Mouse (Mus musculus) heart, embryonic 11.5 days (tissue): ENCODE data around the gene Apeh. TPM values are rescaled to one million over a fixed set of nuclear protein-coding genes. Genes with fewer than 3 reads are reported as not detected.

Experiments used
- ATAC-seq: fragments of 200-750 bp; cut with Nextera tagmentation; replicated peaks from 2 replicates; pipeline ENCODE4 v1.8.0; 2017; ENCODE audit warnings: moderate library complexity; ENCODE audit not compliant: insufficient number of reproducible peaks, low FRiP score, low TSS enrichment
- H3K27ac ChIP-seq: fragments of 300-500 bp; sonication (generic); 2 replicates; pipeline ENCODE4 v1.5.1; 2014; ENCODE audit warnings: mild to moderate bottlenecking, low read depth, low read length
- H3K27me3 ChIP-seq: fragments of 300-500 bp; sonication (generic); 2 replicates; pipeline ENCODE4 v1.6.1; 2014; ENCODE audit warnings: mild to moderate bottlenecking, low read length, mixed read lengths; ENCODE audit not compliant: control insufficient read depth, insufficient read depth
- H3K36me3 ChIP-seq: fragments of 300-500 bp; sonication (generic); 2 replicates; pipeline ENCODE4 v1.6.1; 2014; ENCODE audit warnings: mild to moderate bottlenecking, low read length, moderate library complexity, mixed read lengths; ENCODE audit not compliant: control insufficient read depth, insufficient read depth
- H3K4me1 ChIP-seq: fragments of 300-500 bp; sonication (generic); 2 replicates; pipeline ENCODE4 v1.6.1; 2014; ENCODE audit warnings: low read length; ENCODE audit not compliant: control insufficient read depth, insufficient read depth
- H3K4me2 ChIP-seq: fragments of 300-500 bp; sonication (generic); 2 replicates; pipeline ENCODE4 v1.6.1; 2014; ENCODE audit warnings: mild to moderate bottlenecking, moderate library complexity
- H3K4me3 ChIP-seq: fragments of 300-500 bp; sonication (generic); 2 replicates; pipeline ENCODE4 v1.5.1; 2014; ENCODE audit warnings: low read depth, low read length
- H3K9ac ChIP-seq: fragments of 300-500 bp; sonication (generic); 2 replicates; pipeline ENCODE4 v1.6.1; 2014; ENCODE audit warnings: mild to moderate bottlenecking, low read depth, low read length, moderate library complexity
- H3K9me3 ChIP-seq: fragments of 300-500 bp; sonication (generic); replicated peaks from 2 replicates; pipeline ENCODE4 v1.6.1; 2016; ENCODE audit warnings: low read length; ENCODE audit not compliant: control insufficient read depth
- WGBS: fragments of 180-500 bp; shearing (Covaris S2); extraction: QIAGEN DNeasy Blood & Tissue Kit; methylation state at CpG from one replicate; pipeline ENCODE4 v1.1.7; 2014; ENCODE audit not compliant: insufficient replicate concordance; 5-methylcytosine and 5-hydroxymethylcytosine counted together
- polyA plus RNA-seq: library from polyadenylated mRNA; unstranded; fragments of >200 nt; fragmentation: Nextera tagmentation; extraction: Ambion mirVana; gene quantifications from 2 replicates; pipeline ENCODE4 v1.2.1, GENCODE M21; 2014

The Apeh gene
- polyA plus RNA-seq, 1 experiment from 2014 or later = 64.5 TPM

DNA sequence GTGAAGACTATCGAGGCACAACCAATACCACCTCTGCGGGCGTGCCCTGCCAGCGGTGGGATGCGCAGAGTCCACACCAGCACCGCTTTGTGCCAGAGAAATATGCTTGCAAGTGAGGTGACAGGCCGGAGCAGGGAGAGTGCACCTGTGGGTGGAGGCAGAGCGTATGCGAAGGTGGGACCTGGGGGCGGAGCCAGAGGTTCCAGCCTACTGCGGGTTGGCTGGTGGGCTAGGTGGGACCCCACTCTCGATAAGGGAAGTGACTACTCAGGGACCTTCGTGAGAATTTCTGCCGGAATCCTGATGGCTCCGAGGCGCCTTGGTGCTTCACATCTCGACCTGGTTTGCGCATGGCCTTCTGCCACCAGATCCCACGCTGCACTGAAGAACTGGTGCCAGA, 11.9 kb downstream of the Apeh start:
- no peaks in the 10 kb centered on the region for H3K9me3 ChIP-seq
- H3K4me3 ChIP-seq = peak overlapping the region; percentile 21; the same call in 1 of the 2 replicates
- peaks cover 38% of the 10 kb centered on the region for H3K27me3 ChIP-seq
- ATAC-seq = no peak
- peak overlapping the region; percentile 48 for H3K4me2 ChIP-seq
- H3K4me1 ChIP-seq = peaks cover 13% of the 10 kb centered on the region; the same call in 1 of the 2 replicates
- 7% methylated on average over 19 of the region's 19 CpGs for WGBS
- H3K36me3 ChIP-seq = peaks cover 25% of the 10 kb centered on the region
- H3K27ac ChIP-seq = no peak overlapping the region
- H3K9ac ChIP-seq = peak overlapping the region; percentile 28; the same call in 1 of the 2 replicates

- Histone ChIP-seq H3K27me3 (peaks cover 38% of the 10 kb centered on the region), H3K4me2 (peak within 1 kb of the TSS; percentile 90), H3K4me3 (peak within 1 kb of the TSS; percentile 71), H3K27ac (peak within 1 kb of the TSS; percentile 92), H3K9ac (peak within 1 kb of the TSS; percentile 88), H3K36me3 (peaks cover 4% of the 10 kb centered on the region), H3K4me1 (peaks cover 13% of the 10 kb centered on the region; the same call in 1 of the 2 replicates), H3K9me3 (no peaks in the 10 kb centered on the region)
- WGBS = 63% methylated on average over 5 of the region's 5 CpGs
- ATAC-seq = peak; percentile 73
Measured at GRCm38 (mm10) chr9:108080168-108080567, 14.2 kb downstream of the Apeh start, which contains the start of gene Mst1. Mst1 (plus strand) TSS chr9:108080436.

DNA sequence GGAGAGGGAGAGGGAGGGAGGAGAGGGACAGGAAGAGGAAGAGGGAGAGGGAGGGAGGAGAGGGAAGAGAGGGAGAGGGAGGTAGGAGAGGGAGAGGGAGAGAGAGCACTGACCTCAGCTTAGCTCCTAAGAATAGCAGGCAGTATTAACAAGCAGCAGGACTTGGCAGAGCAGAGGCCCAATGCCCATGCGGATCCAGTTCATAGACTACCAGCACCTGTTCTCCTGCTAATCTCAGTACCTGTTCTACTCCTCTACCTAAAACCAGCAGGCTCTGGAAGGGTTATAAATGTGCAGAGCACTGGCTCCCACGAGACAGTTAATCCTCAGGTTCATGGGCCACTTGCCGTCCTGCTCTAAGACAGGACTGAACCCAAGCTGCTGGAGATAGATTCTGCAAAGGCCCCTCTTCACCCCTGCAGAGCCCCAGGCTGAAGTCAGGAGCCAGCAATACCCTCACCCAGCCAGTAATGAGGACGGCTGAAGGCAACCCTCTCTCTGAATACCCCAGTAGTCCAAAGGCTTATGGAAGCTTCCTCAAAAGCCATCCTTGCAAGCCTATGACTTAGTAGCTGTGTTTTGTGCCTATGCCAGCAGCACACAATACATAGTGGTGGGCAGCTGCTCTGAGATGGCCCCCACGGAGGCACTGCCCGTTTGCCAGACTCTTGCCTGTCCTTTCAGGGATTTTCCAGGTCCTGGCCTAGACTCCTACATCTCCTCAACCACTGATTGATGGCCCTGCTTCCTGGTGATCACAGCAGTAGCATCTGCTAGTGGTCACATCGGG, 21.1 kb downstream of the Apeh start:
- H3K27ac ChIP-seq = peak overlapping the region; percentile 10; the same call in 1 of the 2 replicates
- no peak for ATAC-seq
- no peaks in the 10 kb centered on the region for H3K9me3 ChIP-seq
- 50% methylated on average over 7 of the region's 7 CpGs for WGBS
- H3K36me3 ChIP-seq = peaks cover 5% of the 10 kb centered on the region; the same call in 1 of the 2 replicates
- no peak overlapping the region for H3K4me3 ChIP-seq
- peaks cover 19% of the 10 kb centered on the region for H3K4me1 ChIP-seq
- H3K9ac ChIP-seq = 0 out of 2 replicates have a peak overlapping the region, but pooled peaks have one; percentile 49
- no peaks in the 10 kb centered on the region for H3K27me3 ChIP-seq
- no peak overlapping the region for H3K4me2 ChIP-seq

DNA sequence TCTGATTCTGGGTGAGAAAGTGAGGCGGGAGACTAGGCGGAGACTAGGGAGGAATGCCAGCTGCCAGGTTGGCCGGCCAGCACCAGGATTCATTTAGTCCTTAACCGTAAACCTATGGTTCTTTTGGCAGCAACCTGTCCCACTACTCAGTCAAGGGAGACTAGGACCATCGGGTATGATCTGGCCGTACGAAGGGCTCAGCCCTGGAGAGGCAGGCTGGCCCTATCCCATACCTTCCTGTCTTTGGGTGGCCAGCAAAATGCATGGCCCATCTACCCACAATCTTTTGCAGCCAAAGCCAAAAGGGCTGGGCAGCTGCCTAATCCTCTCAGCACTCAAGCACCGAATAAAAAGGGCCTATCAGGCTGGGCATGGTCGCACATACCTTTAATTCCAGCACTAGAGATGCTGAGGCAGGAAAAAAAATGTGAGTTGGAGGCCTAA, 21.9 kb downstream of the Apeh start:
- Histone ChIP-seq H3K9ac (no peak overlapping the region; the same call in 1 of the 2 replicates), H3K4me1 (peaks cover 19% of the 10 kb centered on the region), H3K36me3 (peaks cover 5% of the 10 kb centered on the region; the same call in 1 of the 2 replicates), H3K4me3 (no peak overlapping the region), H3K9me3 (no peaks in the 10 kb centered on the region), H3K27ac (peak overlapping the region; percentile 68), H3K4me2 (peak overlapping the region; percentile 11; the same call in 1 of the 2 replicates), H3K27me3 (no peaks in the 10 kb centered on the region)
- no peak for ATAC-seq
- WGBS = 45% methylated on average over 9 of the region's 9 CpGs

GRCm38 (mm10) chr9:108071801-108072200, 22.6 kb downstream of the Apeh start:
- Histone ChIP-seq H3K9ac (no peak overlapping the region), H3K4me1 (peaks cover 19% of the 10 kb centered on the region), H3K36me3 (peaks cover 5% of the 10 kb centered on the region; the same call in 1 of the 2 replicates), H3K27ac (peak overlapping the region; percentile 68; the same call in 1 of the 2 replicates), H3K4me3 (no peak overlapping the region), H3K9me3 (no peaks in the 10 kb centered on the region), H3K27me3 (no peaks in the 10 kb centered on the region), H3K4me2 (no peak overlapping the region)
- ATAC-seq = no peak
- WGBS = 62% methylated on average over 4 of the region's 4 CpGs

GRCm38 (mm10) chr9:108069529-108069928, 24.9 kb downstream of the Apeh start:
- H3K9me3 ChIP-seq = no peaks in the 10 kb centered on the region
- H3K9ac ChIP-seq = no peak overlapping the region
- peaks cover 5% of the 10 kb centered on the region; the same call in 1 of the 2 replicates for H3K36me3 ChIP-seq
- H3K27me3 ChIP-seq = no peaks in the 10 kb centered on the region
- ATAC-seq = no peak
- H3K4me2 ChIP-seq = no peak overlapping the region
- no peak overlapping the region for H3K27ac ChIP-seq
- H3K4me3 ChIP-seq = no peak overlapping the region
- WGBS = 92% methylated on average over 7 of the region's 7 CpGs
- peaks cover 19% of the 10 kb centered on the region for H3K4me1 ChIP-seq

GRCm38 (mm10) chr9:108069007-108069406, 25.4 kb downstream of the Apeh start:
- WGBS = 87% methylated on average over 9 of the region's 9 CpGs
- H3K36me3 ChIP-seq = peaks cover 5% of the 10 kb centered on the region; the same call in 1 of the 2 replicates

GRCm38 (mm10) chr9:108067900-108068299, 26.5 kb downstream of the Apeh start:
- H3K9me3 ChIP-seq = no peaks in the 10 kb centered on the region
- 0 out of 2 replicates have a peak overlapping the region, but pooled peaks have one; percentile 43 for H3K9ac ChIP-seq
- H3K27ac ChIP-seq = no peak overlapping the region
- peaks cover 6% of the 10 kb centered on the region; the same call in 1 of the 2 replicates for H3K36me3 ChIP-seq
- H3K4me1 ChIP-seq = peaks cover 12% of the 10 kb centered on the region
- no peak overlapping the region for H3K4me3 ChIP-seq
- ATAC-seq = peak; percentile 14; the same call in 1 of the 2 replicates
- WGBS = 19% methylated on average over 8 of the region's 8 CpGs
- H3K4me2 ChIP-seq = no peak overlapping the region
- H3K27me3 ChIP-seq = no peaks in the 10 kb centered on the region

More at GRCm38 (mm10) chr9:108069007-108069406, 25.4 kb downstream of the Apeh start:
- Histone ChIP-seq H3K27ac (no peak overlapping the region), H3K4me2 (no peak overlapping the region), H3K4me3 (no peak overlapping the region), H3K9me3 (no peaks in the 10 kb centered on the region), H3K4me1 (peaks cover 19% of the 10 kb centered on the region), H3K9ac (no peak overlapping the region), H3K27me3 (no peaks in the 10 kb centered on the region)
- ATAC-seq = no peak
